Mouse (Mus musculus): ENCODE measurements around the gene Scai.

DNA sequence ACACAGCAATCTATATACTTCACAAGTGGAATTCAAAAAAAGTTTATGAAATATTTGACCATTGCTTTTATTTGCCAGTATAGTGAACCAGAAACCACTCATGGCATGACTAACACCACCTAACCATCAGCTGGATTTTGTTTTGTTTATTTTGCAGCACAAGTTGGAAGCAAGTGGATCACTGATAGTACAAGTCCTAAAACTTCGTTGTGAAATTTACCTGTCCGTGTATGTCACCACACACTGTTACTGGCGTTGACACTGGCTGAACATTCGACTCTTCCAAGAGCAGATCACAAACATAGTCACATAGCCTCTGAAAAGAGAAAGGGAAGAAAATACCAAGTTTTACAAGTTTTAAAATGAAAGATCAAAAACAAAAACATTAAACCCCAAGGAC is 20.2 kb upstream of the Scai start:
- TF ChIP-seq SRF (IDR thresholded peaks at IDR 0.05; ENCODE audit: control insufficient read depth, insufficient read length, low read depth) (no peak), E2F4 (IDR thresholded peaks at IDR 0.05; ENCODE audit: insufficient read depth) (no peak)
